Mouse (Mus musculus) forebrain, embryonic 13.5 days (tissue): ENCODE data around the gene Gm36245. TPM values are rescaled to one million over a fixed set of nuclear protein-coding genes. Genes with fewer than 3 reads are reported as not detected.

Experiments
- ATAC-seq: fragments of 200-750 bp; cut with Nextera tagmentation; 2 replicates; pipeline ENCODE4 v1.8.0; 2017
- H3K27ac ChIP-seq: fragments of 300-500 bp; sonication (generic); 2 replicates; pipeline ENCODE4 v1.5.1; 2015; ENCODE audit warnings: inconsistent platforms, mild to moderate bottlenecking, moderate library complexity
- H3K27me3 ChIP-seq: fragments of 300-500 bp; sonication (generic); 2 replicates; pipeline ENCODE4 v1.6.1; 2015; ENCODE audit warnings: mild to moderate bottlenecking, inconsistent platforms
- H3K36me3 ChIP-seq: fragments of 300-500 bp; sonication (generic); 2 replicates; pipeline ENCODE4 v1.6.1; 2015; ENCODE audit warnings: mild to moderate bottlenecking, inconsistent platforms; ENCODE audit not compliant: poor library complexity, severe bottlenecking
- H3K4me1 ChIP-seq: fragments of 300-500 bp; sonication (generic); 2 replicates; pipeline ENCODE4 v1.6.1; 2015; ENCODE audit warnings: inconsistent platforms
- H3K4me2 ChIP-seq: fragments of 300-500 bp; sonication (generic); 2 replicates; pipeline ENCODE4 v1.6.1; 2015; ENCODE audit warnings: inconsistent platforms, mild to moderate bottlenecking, moderate library complexity
- H3K4me3 ChIP-seq: fragments of 300-500 bp; sonication (generic); 2 replicates; pipeline ENCODE4 v1.5.1; 2015; ENCODE audit warnings: mild to moderate bottlenecking, inconsistent platforms
- H3K9ac ChIP-seq: fragments of 300-500 bp; sonication (generic); 2 replicates; pipeline ENCODE4 v1.6.1; 2015; ENCODE audit warnings: mild to moderate bottlenecking, inconsistent platforms
- H3K9me3 ChIP-seq: fragments of 300-500 bp; sonication (generic); replicated peaks from 2 replicates; pipeline ENCODE4 v1.6.1; 2016; ENCODE audit warnings: inconsistent platforms
- WGBS: fragments of 180-500 bp; shearing (Covaris S2); methylation state at CpG from one replicate; pipeline ENCODE4 v1.1.7; 2015; 5-methylcytosine and 5-hydroxymethylcytosine counted together
- polyA plus RNA-seq: library from polyadenylated mRNA; unstranded; fragments of >200 nt; fragmentation: Nextera tagmentation; extraction: Ambion mirVana; gene quantifications from 2 replicates; pipeline ENCODE4 v1.2.1, GENCODE M21; 2015

Gene Gm36245
- polyA plus RNA-seq = not detected in 2 replicates

GRCm38 (mm10) chr15:77598958-77599357, at the start of gene Gm36245:
Gm36245 (plus strand) TSS chr15:77599258.
- no peak within 1 kb of the TSS for H3K4me2 ChIP-seq
- no peaks in the 10 kb centered on the region for H3K4me1 ChIP-seq
- no peaks in the 10 kb centered on the region for H3K27me3 ChIP-seq
- H3K36me3 ChIP-seq = no peaks in the 10 kb centered on the region
- no peak for ATAC-seq
- no peak within 1 kb of the TSS for H3K27ac ChIP-seq
- H3K4me3 ChIP-seq = no peak within 1 kb of the TSS
- no peak within 1 kb of the TSS for H3K9ac ChIP-seq
- no peaks in the 10 kb centered on the region for H3K9me3 ChIP-seq
- 87% methylated on average over 1 of the region's 1 CpGs for WGBS

GRCm38 (mm10) chr15:77561792-77562191, 37.3 kb upstream of the Gm36245 start, which contains the start of gene 1700025B11Rik:
1700025B11Rik (minus strand) TSS chr15:77561892.
- Histone ChIP-seq H3K9me3 (no peaks in the 10 kb centered on the region), H3K4me2 (no peak within 1 kb of the TSS), H3K4me1 (no peaks in the 10 kb centered on the region), H3K36me3 (no peaks in the 10 kb centered on the region), H3K27me3 (no peaks in the 10 kb centered on the region), H3K27ac (no peak within 1 kb of the TSS), H3K9ac (no peak within 1 kb of the TSS), H3K4me3 (no peak within 1 kb of the TSS)
- ATAC-seq = no peak

DNA sequence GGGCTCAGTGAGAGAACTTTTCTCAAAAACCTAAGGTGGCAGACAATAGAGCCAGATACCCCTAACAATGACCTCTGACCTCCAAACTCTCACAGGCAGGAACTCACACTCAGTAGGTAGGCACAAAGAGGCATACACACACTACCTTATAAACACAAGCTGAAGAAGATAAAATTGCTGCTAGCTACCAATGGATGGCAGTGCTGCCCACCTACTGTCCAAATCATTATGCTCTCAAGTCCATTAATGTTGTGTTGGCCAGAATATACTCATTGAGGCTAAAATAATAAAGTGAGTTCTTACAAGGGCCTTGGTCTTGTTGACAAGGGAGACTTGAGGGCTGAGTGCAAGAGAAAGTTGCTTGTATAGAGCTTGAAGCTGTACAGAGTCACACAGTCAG, 35.8 kb upstream of the Gm36245 start:
- Histone ChIP-seq H3K4me2 (no peak overlapping the region), H3K9me3 (no peaks in the 10 kb centered on the region), H3K27me3 (no peaks in the 10 kb centered on the region), H3K4me1 (no peaks in the 10 kb centered on the region), H3K9ac (no peak overlapping the region), H3K4me3 (no peak overlapping the region), H3K27ac (no peak overlapping the region), H3K36me3 (no peaks in the 10 kb centered on the region)
- no peak for ATAC-seq

- no peak overlapping the region for H3K4me3 ChIP-seq
- H3K4me2 ChIP-seq = no peak overlapping the region
- no peak for ATAC-seq
- H3K4me1 ChIP-seq = peaks cover 10% of the 10 kb centered on the region; the same call in 1 of the 2 replicates
- H3K9ac ChIP-seq = no peak overlapping the region
- H3K36me3 ChIP-seq = no peaks in the 10 kb centered on the region
- WGBS = 90% methylated on average over 2 of the region's 2 CpGs
- H3K9me3 ChIP-seq = 0 out of 2 replicates have a peak, but pooled peaks cover 4% of the 10 kb centered on the region
- no peaks in the 10 kb centered on the region for H3K27me3 ChIP-seq
- H3K27ac ChIP-seq = no peak overlapping the region
Observed at GRCm38 (mm10) chr15:77578801-77579200, 20.3 kb upstream of the Gm36245 start.

DNA sequence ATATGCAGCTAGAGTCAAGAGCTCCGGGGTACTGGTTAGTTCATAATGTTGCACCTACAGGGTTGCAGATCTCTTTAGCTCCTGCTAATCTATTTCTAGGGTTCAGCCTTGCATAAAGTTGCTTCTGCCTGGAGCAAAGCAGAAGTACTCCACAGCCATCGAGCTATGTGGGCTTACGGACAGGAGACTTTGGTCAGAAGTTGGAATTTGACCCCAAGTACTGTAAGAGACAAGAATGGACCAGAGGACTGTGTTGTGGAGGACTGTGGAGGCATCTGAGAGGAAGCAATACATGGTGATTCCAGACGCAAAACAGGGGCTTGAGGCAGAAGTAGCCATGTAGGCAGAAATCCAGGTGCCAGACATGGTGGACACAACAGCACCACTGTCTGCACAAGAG, 19.7 kb upstream of the Gm36245 start:
- Histone ChIP-seq H3K4me3 (no peak overlapping the region), H3K9me3 (0 out of 2 replicates have a peak, but pooled peaks cover 8% of the 10 kb centered on the region), H3K36me3 (no peaks in the 10 kb centered on the region), H3K4me1 (peaks cover 10% of the 10 kb centered on the region; the same call in 1 of the 2 replicates), H3K27me3 (no peaks in the 10 kb centered on the region), H3K27ac (no peak overlapping the region), H3K4me2 (no peak overlapping the region), H3K9ac (no peak overlapping the region)
- no peak for ATAC-seq
- 89% methylated on average over 4 of the region's 4 CpGs for WGBS

- no peak overlapping the region for H3K4me3 ChIP-seq
- H3K9ac ChIP-seq = no peak overlapping the region
- no peak for ATAC-seq
- 0 out of 2 replicates have a peak, but pooled peaks cover 8% of the 10 kb centered on the region for H3K9me3 ChIP-seq
- H3K4me2 ChIP-seq = no peak overlapping the region
- H3K36me3 ChIP-seq = no peaks in the 10 kb centered on the region
- H3K27me3 ChIP-seq = no peaks in the 10 kb centered on the region
- no peak overlapping the region for H3K27ac ChIP-seq
- WGBS = 6% methylated on average over 1 of the region's 1 CpGs
- peaks cover 10% of the 10 kb centered on the region; the same call in 1 of the 2 replicates for H3K4me1 ChIP-seq
Observed at GRCm38 (mm10) chr15:77581681-77582080, 17.4 kb upstream of the Gm36245 start.

GRCm38 (mm10) chr15:77587026-77587425, 12.0 kb upstream of the Gm36245 start:
- no peaks in the 10 kb centered on the region for H3K36me3 ChIP-seq
- H3K4me1 ChIP-seq = peaks cover 1% of the 10 kb centered on the region; the same call in 1 of the 2 replicates
- no peak overlapping the region for H3K27ac ChIP-seq
- H3K9ac ChIP-seq = no peak overlapping the region
- H3K9me3 ChIP-seq = 0 out of 2 replicates have a peak, but pooled peaks cover 8% of the 10 kb centered on the region
- no peaks in the 10 kb centered on the region for H3K27me3 ChIP-seq
- H3K4me3 ChIP-seq = no peak overlapping the region
- no peak for ATAC-seq
- H3K4me2 ChIP-seq = no peak overlapping the region

DNA sequence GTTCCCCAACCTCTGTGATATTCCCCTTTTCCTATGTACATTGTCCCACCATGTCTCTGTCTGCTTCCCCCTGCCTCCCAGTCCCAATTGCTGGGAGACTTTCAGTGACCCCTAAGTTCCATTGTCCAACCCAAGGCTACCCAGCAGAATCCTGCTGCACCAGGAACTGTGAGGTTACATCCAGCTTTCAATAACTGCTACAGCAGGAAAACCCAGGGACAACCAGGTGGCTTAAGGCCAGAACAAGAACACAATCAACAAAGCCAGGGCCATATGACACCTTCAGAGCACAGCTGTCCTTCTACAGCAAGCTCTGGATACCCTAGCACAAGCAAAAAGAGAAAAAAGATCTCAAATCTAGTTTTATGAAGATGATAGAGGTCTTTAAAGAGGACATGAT, 10.1 kb upstream of the Gm36245 start:
- ATAC-seq = no peak
- no peak overlapping the region for H3K4me3 ChIP-seq
- H3K9me3 ChIP-seq = 0 out of 2 replicates have a peak, but pooled peaks cover 2% of the 10 kb centered on the region
- no peak overlapping the region for H3K27ac ChIP-seq
- H3K4me1 ChIP-seq = no peaks in the 10 kb centered on the region
- H3K9ac ChIP-seq = no peak overlapping the region
- no peak overlapping the region for H3K4me2 ChIP-seq
- H3K36me3 ChIP-seq = no peaks in the 10 kb centered on the region
- no peaks in the 10 kb centered on the region for H3K27me3 ChIP-seq

GRCm38 (mm10) chr15:77590881-77591280, 8.2 kb upstream of the Gm36245 start:
- Histone ChIP-seq H3K27ac (no peak overlapping the region), H3K9me3 (no peaks in the 10 kb centered on the region), H3K27me3 (no peaks in the 10 kb centered on the region), H3K36me3 (no peaks in the 10 kb centered on the region), H3K4me1 (no peaks in the 10 kb centered on the region), H3K9ac (no peak overlapping the region), H3K4me2 (no peak overlapping the region), H3K4me3 (no peak overlapping the region)
- ATAC-seq = no peak
- 69% methylated on average over 2 of the region's 2 CpGs for WGBS

GRCm38 (mm10) chr15:77593557-77593956, 5.5 kb upstream of the Gm36245 start:
- 81% methylated on average over 1 of the region's 1 CpGs for WGBS
- H3K36me3 ChIP-seq = no peaks in the 10 kb centered on the region
- ATAC-seq = no peak
- no peak overlapping the region for H3K4me2 ChIP-seq
- H3K4me3 ChIP-seq = no peak overlapping the region
- H3K4me1 ChIP-seq = no peaks in the 10 kb centered on the region
- no peaks in the 10 kb centered on the region for H3K9me3 ChIP-seq
- H3K27ac ChIP-seq = no peak overlapping the region
- H3K9ac ChIP-seq = no peak overlapping the region
- no peaks in the 10 kb centered on the region for H3K27me3 ChIP-seq

GRCm38 (mm10) chr15:77595961-77596360, 3.1 kb upstream of the Gm36245 start, which contains the start of gene Apol10b:
Apol10b (minus strand) TSS chr15:77596125.
- Histone ChIP-seq H3K4me3 (no peak within 1 kb of the TSS), H3K36me3 (no peaks in the 10 kb centered on the region), H3K27me3 (no peaks in the 10 kb centered on the region), H3K4me1 (no peaks in the 10 kb centered on the region), H3K27ac (no peak within 1 kb of the TSS), H3K9me3 (no peaks in the 10 kb centered on the region), H3K4me2 (no peak within 1 kb of the TSS), H3K9ac (no peak within 1 kb of the TSS)
- no peak for ATAC-seq
- WGBS = 65% methylated on average over 5 of the region's 5 CpGs

- Histone ChIP-seq H3K4me1 (no peaks in the 10 kb centered on the region), H3K9me3 (no peaks in the 10 kb centered on the region), H3K36me3 (no peaks in the 10 kb centered on the region), H3K27ac (no peak overlapping the region), H3K27me3 (no peaks in the 10 kb centered on the region), H3K9ac (no peak overlapping the region), H3K4me3 (no peak overlapping the region), H3K4me2 (no peak overlapping the region)
- 78% methylated on average over 3 of the region's 3 CpGs for WGBS
- no peak for ATAC-seq
Observed at GRCm38 (mm10) chr15:77598429-77598828, 629 bp upstream of the Gm36245 start.

DNA sequence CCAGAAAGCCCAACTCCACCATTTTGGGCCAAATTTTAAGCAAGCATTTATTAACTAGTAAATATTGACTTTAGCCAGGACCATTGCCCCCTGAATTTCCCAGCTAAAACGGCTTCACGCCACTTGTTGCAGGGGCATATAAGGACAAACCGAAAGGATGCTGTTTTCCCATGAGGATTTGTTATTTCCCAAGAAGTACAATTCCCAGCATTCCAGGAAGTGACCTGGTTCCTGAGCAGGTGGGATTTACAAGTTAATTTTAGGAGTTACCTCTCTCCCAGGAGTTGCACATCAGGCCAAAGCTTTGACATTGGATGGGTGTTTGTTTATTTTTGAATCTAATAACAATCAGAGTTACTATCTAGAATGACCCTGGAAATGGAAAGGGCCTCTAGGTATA, 7.0 kb downstream of the Gm36245 start:
- H3K4me1 ChIP-seq = no peaks in the 10 kb centered on the region
- H3K9ac ChIP-seq = no peak overlapping the region
- no peaks in the 10 kb centered on the region for H3K36me3 ChIP-seq
- WGBS = 96% methylated on average over 3 of the region's 3 CpGs
- H3K27me3 ChIP-seq = no peaks in the 10 kb centered on the region
- H3K9me3 ChIP-seq = no peaks in the 10 kb centered on the region
- no peak overlapping the region for H3K4me2 ChIP-seq
- ATAC-seq = no peak
- H3K4me3 ChIP-seq = no peak overlapping the region
- no peak overlapping the region for H3K27ac ChIP-seq
